Mouse (Mus musculus) right cerebral cortex, postnatal 14 days (tissue): Measurements from ENCODE around the gene Fam185a.

Experiments used
- DNase-seq: peaks from one replicate; pipeline ENCODE4 v3.0.0; 2022

Fam185a gene

DNA sequence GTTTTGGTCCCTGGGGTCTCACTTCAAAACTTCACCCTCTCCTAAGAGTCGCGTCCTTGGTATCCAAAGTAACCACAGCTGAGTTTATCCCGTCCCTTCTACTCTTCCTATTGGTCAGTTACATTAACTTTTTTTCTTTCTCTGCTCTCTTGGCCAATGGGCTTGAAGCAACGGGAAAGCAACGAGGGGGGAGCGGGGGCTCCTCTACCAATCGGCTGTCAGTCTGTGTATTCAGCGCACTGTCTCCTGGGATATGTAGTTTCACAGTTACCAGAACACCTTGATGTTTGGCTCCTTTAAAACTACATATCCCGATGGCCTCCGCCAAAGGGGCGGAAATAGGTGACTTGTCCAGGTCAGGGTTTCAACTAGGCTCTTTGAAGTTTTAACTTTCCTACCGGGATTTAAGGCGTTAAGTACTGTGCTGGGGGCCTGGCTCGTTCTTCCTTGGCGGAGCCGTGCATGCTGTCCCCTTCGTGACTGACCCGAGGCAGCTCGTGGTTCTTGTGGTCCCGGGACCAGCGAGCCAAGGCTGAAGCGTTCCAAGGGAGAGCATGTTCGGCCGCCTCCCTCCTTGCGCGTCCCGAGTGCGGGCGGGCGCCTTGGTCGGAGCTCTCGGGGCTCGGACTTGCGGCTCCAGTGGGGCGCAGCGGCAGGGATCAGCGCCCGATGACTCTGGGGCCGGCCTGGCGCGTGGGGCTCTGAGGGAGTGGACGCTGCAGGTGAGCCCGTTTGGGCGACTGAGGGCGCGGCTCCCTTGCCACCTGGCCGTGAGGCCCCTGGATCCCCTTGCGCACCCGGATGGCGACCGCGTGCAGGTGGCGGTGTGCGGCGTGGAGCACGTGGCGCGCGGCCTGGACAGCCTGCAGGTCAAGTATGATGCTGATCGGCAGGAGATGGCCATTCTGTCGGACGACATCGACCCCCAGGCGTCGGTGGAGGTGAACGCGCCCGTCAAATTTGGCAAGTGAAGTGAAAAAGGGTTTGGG is at the start of gene Fam185a, which contains the start of gene Ccdc146:
Gene Fam185a, plus strand, starts transcription at position 345 of the 989 bp plus-strand sequence.
Gene Ccdc146, minus strand, starts transcription at position 64 of the 989 bp plus-strand sequence.
- peak; percentile 84 for DNase-seq

- no peak for DNase-seq
Measured at GRCm38 (mm10) chr5:21376935-21377334, 47.8 kb upstream of the Fam185a start.

DNA sequence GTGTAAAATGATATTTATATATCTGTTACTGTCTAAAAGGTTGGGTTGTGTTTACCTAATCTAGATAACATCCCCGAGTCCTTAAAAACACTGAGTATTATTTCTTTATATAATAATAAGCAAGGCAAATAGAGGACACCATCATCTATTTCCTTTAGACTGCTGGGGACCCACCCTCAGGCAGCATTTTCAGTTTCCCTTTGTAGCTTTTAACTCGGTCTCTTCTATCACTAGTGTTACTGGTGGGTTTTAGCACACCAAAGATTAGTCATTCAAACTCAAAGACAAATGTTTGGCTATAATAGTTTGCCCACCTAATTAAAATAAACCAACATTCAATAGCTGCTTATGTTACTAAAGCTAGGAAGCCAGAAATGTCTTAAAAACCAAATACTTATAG is 46.4 kb upstream of the Fam185a start:
- DNase-seq, result no peak

GRCm38 (mm10) chr5:21381986-21382385 is 42.8 kb upstream of the Fam185a start:
- DNase-seq, result no peak

GRCm38 (mm10) chr5:21382678-21383077 is 42.1 kb upstream of the Fam185a start:
- no peak for DNase-seq

DNA sequence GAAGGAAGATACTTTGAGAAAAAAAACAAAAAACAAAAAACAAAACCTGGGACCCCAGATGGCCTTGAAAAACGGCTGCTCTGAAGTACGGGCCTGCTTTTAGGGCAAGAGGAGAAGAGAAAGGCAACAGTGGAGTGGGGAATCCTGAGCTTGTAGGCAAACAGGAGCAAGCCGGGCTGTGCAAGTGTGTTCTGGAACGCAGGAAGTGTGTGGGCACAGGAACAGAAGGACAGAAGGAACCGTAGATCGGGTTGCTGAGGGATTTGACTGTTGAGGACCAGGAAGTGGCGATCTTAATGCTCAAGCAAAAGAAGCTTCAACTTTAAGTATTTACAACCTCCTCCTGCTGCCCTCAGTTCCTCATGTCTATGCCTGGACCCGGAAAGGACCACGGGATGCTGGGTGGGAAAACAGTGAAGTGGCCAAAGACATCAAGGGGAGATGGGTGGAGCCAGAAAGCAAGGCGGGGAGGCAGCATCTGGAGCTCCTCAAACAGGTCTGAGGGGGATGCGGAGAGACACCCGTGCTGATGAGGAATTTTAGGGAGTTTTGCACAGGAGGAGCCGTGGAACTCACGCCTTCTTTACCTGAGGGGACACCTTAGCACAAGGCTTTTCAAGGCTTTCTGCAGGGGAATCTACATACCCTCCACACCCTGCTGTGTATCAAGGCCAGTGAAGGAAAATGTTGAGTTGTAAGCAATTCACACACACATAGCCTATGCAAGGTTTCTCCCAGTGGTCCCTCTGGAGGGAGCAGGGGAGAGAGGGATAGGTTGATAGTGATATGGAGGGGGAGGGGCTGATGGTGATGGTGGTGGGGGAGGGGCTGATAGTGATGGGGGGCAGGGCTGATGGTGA is 41.1 kb upstream of the Fam185a start:
- no peak for DNase-seq

- no peak for DNase-seq
Measured at GRCm38 (mm10) chr5:21384252-21384960, 40.4 kb upstream of the Fam185a start.

DNA sequence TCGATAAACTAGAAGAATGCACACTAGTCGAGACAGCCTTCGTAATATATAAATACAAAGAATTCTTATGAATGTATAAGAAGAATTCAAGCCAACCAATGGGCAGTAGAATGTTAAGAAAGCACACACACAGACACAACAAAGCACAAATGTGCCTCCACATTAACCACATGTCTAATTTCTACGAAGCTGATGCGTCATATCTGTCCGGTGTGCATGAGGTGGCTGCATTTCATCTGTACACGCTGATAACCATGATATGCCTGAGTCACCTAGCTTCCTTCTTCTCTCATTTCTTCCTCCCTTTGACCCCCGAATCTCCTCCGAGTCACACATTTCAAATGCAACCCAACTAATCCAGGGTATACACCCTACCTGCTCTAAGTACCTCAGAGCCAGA is 39.8 kb upstream of the Fam185a start:
- DNase-seq, result no peak

DNA sequence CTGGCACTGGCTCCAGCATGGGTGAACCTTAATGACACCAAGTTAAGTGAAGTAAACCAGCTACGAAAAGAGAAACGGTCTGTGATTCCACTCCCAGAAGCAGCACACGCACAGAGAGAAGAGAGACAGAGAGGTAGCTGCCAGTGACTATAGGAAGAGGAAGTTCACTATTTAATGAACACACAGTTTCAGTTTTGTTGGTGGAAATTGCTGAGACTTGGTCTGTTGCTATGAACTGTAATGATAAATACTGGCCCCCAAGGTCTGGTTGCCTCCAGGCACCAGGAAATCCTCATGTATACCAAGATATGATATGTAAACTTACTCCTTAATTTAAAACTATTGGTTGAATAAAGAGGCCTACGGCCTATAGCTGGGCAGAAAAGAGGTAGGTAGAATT is 38.3 kb upstream of the Fam185a start:
- DNase-seq, result no peak

GRCm38 (mm10) chr5:21387340-21387739 is 37.4 kb upstream of the Fam185a start:
- DNase-seq, result no peak

GRCm38 (mm10) chr5:21388855-21389254 is 35.9 kb upstream of the Fam185a start:
- no peak for DNase-seq

DNA sequence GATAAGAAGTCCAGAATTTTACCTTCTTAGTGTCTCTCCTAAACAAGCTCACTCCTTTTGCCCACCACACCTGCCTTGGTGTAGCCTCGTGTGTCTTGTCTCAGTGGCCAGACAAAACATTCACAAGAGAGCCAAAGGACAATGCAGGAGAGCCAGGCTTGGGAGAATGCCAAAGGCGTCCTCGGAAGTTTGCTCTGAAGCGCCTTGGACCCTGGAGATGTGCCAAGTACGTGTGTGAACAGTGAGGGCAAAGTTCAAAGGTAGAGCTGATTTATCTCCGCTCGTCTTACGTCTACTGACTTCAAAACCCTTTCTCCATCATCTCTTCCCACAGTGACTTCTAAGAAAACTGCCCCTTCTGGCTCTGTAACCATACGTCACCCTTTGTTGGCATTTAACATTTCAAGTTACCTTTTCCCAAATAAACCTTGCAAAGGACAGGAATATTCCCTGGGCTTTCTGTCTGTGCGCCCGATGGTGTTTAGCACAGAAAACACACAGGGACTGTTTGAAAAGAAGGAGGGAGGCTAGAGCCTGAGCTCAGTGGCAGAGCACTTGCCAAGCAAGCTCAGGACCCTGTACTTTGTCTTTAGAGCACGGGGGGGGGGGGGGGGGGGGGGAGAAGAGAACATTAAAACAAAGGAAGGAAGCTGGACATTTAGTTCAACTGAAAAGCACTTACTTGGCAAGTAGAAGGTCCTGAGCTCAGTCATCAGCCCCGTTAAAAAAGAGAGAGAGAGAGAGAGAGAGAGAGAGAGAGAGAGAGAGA is 33.0 kb upstream of the Fam185a start:
- DNase-seq, result no peak

GRCm38 (mm10) chr5:21394562-21394961 is 30.2 kb upstream of the Fam185a start:
- DNase-seq, result no peak

- no peak for DNase-seq
Measured at GRCm38 (mm10) chr5:21395205-21395840, 29.4 kb upstream of the Fam185a start.

- DNase-seq, result no peak
Measured at GRCm38 (mm10) chr5:21411261-21411666, 13.5 kb upstream of the Fam185a start.

- DNase-seq, result no peak
Measured at GRCm38 (mm10) chr5:21412056-21412455, 12.7 kb upstream of the Fam185a start.

- no peak for DNase-seq
Measured at GRCm38 (mm10) chr5:21413322-21413721, 11.4 kb upstream of the Fam185a start.

DNA sequence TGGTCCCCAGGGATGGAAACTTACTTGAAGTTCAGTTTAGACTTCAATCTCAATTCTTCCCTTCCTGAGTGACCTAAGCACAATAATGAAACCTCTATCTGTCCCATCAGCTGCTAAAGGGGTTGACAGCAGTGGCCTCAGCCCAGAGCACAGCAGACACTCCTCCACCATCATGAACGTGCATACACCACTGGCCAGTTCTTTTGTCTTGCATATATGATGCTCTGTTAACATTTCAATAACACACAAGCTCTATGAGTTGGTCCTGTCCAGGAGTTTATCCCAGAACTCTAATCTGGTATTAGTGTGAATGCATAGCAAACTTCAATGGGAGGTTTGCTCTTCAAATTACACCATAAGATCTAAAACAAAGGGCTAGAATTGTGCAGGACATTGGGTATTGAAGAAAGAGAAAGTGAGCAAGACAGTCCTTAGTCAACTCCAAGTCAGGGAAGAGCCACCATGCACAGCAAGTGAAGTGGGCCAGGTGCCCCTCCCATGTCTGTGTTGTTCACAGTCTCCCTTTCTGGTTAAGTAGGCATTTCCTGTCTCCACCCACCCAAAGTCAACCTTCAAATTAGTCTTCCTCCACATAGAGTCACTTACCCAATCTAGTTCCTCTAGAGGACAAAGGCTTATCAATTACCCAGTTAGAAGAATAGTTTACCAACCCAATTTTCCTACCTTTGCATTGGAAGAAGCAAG is 10.5 kb upstream of the Fam185a start:
- DNase-seq, result no peak

DNA sequence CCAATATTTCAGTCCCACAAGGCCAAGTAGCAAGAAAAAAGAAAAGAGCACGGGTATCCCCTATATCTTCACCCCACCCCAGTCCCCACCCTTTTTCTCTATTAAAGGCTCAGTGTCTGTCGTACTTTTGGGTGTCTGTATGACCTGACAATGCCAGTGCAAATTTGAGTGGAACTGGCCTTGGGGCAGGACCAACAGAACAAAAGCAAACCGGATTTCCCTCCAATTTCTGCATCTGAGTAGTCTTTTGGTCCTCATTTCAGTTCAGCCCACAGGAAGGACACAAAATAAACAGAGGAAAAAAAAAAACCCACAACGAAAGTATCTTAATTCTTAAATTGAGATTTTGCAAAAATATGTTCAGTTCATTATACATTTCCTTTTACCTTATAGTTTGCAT is 6.1 kb upstream of the Fam185a start:
- DNase-seq, result no peak

GRCm38 (mm10) chr5:21420609-21421008 is 4.1 kb upstream of the Fam185a start:
- DNase-seq, result no peak

- DNase-seq, result no peak
Measured at GRCm38 (mm10) chr5:21426666-21427065, 1.9 kb downstream of the Fam185a start.
